Mouse (Mus musculus): ENCODE measurements around the gene Cebpb.
"Not testable (repeated sequence)": the region's sequence is repeated elsewhere in the genome, so short reads cannot be mapped to it uniquely, and the experiment has no call there.

Gene Cebpb

DNA sequence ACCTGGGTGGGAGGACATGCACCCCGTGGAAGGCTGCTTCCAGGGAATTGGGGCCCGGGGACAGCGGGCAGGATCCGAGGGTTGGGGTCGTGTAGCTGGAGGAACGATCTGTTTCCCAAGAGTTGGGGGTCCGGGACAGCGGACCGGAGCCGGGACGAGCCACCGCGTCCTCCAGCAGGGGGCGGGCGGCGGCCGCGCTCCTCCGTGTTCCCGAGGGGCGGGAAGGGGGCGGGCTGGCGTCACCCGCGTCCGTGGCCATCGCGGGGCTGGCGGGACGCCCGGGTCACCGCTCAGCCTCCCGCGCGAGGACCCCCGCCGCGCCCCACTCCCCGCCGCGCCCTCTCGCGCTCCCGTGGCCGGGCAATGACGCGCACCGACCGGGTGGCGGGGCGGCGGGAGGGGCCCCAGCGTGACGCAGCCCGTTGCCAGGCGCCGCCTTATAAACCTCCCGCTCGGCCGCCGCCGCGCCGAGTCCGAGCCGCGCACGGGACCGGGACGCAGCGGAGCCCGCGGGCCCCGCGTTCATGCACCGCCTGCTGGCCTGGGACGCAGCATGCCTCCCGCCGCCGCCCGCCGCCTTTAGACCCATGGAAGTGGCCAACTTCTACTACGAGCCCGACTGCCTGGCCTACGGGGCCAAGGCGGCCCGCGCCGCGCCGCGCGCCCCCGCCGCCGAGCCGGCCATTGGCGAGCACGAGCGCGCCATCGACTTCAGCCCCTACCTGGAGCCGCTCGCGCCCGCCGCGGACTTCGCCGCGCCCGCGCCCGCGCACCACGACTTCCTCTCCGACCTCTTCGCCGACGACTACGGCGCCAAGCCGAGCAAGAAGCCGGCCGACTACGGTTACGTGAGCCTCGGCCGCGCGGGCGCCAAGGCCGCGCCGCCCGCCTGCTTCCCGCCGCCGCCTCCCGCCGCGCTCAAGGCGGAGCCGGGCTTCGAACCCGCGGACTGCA lies at the start of gene Cebpb:
Cebpb (plus strand) TSS at position 418 of the 954 bp plus-strand sequence.
- peak; percentile 82 to 90 for DNase-seq (ENCODE audit: low spot score in 2 of 2)

GRCm38 (mm10) chr2:167640279-167640678 lies 48.4 kb upstream of the Cebpb start:
- DNase-seq (ENCODE audit: low spot score in 2 of 2): peak; percentile 62 to 86

GRCm38 (mm10) chr2:167641337-167641736 lies 47.4 kb upstream of the Cebpb start:
- peak; percentile 65 to 83 for DNase-seq (ENCODE audit: low spot score in 2 of 2)

DNA sequence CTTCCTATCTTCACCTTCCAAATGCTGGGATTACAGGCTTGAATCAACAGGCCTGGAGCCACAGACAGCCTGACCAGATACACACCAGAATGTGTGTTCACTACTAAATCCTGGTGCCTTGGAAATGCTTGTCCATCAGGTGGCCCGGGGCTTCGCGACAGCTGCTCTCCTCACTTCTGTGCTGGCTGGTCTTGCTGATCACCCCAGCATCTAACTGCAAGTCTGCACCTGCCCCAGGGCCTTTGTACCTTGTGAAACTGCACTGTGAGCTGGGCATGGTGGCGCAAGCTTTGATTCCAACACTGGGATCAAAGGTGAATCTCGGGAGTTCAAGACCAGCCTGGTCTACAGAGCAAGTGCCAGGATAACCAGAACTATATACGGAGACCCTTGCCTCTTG lies 46.6 kb upstream of the Cebpb start:
- no peak for DNase-seq (ENCODE audit: low spot score in 2 of 2)

DNA sequence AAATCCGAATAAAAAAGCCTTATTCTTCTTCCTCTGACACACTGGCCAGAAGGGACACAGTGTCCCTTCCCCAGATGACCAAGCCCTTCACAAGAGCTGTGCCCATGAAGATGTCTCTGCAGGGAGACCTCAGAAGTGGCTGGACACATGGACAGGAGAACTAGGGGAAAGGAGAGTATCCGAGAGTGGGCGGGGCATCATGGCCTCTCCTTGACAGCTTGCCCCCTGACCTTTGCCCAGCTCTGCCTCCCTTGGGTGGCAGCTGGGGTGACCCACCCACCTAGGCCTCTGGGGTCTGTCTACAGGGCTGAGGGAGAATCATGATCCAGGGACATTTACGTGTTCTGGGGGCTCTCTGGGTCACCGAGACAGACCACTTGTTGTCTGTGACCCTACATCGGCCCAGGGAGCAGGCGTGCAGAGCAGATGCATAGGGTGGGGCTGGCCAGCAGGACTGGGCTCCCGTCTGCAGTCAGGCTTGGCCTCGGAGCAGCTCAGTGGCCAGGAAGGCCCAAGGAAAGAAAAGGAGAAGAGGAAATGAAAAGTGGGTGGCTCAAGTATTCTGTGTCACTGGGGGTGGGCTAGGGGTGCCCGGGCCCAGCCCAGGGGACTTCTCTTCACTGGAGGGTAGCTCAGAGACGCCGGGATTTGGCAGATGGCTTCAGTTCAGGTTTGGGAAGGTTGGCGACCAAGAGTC lies 45.2 kb upstream of the Cebpb start:
- not testable (repeated sequence) for DNase-seq (ENCODE audit: low spot score in 2 of 2)

GRCm38 (mm10) chr2:167646411-167646810 lies 42.3 kb upstream of the Cebpb start:
- no peak for DNase-seq (ENCODE audit: low spot score in 2 of 2)

DNA sequence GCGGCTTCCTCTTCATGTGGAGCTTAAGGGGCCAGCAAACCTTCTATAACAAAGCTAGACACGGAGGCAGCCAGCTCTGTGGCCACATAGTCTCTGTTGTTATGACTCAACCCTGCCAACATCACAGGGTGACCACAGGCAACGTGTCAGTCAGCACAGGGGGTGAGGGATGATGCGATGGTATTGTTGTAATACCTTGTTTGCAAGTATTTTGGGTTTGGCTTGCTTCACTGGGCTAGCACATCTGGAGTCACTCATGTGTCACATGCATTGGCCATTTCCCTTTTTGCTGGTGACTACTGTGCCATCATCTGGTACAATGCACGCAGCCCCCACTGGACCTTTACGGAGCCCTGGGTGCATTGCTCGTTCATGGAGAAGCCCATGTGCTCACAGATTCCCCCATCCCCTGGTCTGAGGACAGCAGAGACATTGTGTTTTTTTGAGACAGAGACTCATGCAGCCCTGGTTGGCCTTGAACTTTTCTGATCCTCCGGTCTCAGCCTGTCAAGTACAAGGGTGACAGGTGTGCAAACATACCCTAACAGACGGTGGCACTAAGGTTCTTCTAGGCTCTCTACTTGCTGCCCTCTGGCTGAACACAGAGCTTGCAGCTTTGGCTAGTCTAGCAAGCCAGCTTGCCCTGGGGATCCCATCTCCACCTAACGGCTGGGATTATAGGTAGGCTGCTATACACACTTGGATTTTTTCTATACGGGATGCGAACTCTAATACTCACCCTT lies 39.3 kb upstream of the Cebpb start:
- DNase-seq (ENCODE audit: low spot score in 2 of 2): no peak

DNA sequence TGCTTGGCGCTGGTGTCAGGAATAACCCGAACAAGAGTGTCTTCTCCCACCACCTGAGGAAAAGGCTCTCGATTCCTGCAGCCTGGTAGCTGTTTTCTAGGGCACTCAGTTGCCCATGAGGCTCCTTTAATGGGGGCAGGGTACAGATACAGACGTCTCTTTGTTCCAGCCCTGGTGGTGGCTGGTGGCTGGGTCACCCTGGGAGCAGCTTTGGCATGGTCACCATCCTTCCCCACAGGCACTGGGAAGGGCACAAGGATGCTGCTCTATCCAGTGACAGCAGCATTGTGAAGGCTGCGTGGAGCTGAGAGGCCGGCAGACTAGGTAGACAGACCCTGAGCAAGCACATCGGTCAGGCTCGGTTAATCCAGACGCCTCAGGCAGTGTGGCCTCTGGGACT lies 37.1 kb upstream of the Cebpb start:
- no peak for DNase-seq (ENCODE audit: low spot score in 2 of 2)

- no peak for DNase-seq (ENCODE audit: low spot score in 2 of 2)
Observed at GRCm38 (mm10) chr2:167652694-167653093, 36.0 kb upstream of the Cebpb start.

- DNase-seq (ENCODE audit: low spot score in 2 of 2): no peak
Observed at GRCm38 (mm10) chr2:167654911-167655600, 33.7 kb upstream of the Cebpb start.

DNA sequence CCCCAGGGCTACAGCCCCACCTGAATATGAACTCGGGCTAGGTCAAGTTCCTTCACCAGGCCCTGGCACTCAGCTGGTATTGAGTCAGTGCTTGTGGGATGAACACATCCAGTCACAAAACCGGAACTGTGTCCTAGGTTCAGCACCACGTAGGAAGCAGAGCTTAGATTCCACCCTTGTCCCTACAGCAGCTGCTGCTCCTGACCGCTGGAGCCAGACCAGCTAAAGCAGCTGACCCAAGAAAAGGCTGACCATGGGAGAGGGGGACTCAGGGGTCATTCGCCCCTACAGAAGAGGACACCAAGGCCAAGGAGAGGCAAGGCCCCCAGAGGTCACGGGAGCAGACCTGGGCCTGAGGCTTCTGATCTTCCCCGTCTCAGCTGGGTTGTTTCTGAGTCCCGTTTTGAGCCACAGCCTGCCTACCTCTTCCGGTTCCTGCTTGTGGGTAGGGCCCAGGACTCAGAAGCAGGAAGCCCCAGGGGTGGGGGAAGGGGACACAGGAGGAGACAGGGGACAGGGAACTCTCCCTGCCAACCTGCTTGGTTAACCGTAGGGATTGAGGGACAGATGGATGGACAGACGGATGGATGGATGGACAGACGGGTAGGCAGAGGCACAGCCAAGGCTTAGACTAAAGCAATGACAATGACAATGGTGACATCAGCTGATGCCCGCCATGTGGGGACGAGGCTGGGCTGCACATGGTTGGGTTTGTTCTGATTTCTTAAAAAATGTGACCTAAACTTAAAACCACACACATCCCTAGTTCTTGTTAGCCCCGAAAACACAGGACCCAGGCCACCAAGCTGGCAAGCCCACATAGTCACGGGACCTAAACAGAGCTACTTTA lies 31.9 kb upstream of the Cebpb start:
- DNase-seq (ENCODE audit: low spot score in 2 of 2): peak; percentile 65 to 84

DNA sequence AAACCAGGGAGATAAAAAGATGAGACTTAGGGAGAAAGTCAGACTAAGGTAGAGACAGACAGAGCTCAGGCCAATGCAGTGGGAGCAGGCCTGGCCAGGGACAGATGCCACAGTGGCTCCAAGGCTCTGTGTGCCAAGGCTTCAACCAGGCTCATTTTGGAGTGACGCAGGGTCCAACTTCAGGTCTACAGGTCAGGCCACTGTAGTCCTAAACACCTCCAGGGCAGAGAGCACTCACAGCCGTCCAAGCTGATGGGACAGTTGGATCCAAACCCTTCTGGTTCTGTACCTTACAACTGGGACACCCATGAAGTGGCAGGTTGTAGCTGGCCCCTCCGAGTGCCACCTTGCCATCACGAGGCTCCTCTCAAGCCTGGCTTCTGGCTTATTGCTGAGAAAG lies 30.7 kb upstream of the Cebpb start:
- DNase-seq (ENCODE audit: low spot score in 2 of 2): no peak

DNA sequence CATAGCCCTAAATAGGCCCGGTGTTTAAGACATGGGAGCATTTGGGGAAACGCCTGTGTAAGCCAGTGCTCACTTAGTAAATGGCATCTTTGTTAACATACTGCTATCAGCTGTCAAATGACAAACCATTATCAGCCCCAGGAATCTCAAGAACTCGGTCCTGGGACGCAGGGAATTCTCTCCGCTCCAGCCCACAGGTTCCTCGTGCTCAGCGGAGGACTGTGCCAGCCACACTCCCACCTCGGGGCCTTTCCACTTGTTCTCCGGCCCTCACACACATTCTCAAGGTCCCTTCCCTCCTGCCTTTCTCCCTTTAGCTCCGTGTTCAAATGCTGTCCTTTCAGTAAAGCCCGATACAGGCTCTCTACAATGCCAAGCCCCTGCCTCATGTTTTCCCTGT lies 30.0 kb upstream of the Cebpb start:
- DNase-seq (ENCODE audit: low spot score in 2 of 2): no peak

DNA sequence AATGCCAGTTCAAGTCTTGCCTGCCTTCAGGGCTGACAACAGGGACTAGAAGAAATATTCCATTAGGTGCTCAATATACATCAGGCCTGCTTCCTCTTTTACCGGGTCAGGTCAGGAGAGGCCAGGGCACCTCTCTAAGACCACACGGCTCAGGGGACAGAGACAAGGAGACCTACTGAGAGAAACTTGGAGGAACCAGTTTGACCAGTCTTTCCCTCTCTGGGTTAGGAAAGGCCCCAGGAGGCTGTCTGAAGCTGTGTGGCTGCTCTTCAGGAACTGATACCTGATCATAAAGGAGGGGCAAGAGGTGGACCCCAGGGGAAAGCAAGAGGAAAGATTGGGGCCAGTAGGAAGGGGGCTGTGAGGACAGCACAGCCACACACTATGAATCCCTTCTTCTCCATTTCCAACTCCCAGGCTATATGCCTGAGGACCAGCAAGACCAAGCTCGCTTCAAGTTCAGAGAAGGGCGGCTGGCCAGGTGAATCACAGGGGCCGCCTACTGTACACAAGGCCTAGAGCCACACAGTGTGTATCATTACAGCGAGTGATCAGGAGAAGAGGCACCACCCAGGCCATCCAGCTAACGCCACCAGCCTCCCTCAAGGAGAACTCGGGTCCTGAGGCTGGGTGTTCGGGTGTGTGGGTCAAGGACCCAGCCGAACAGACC lies 29.4 kb upstream of the Cebpb start:
- DNase-seq (ENCODE audit: low spot score in 2 of 2): no peak

- DNase-seq (ENCODE audit: low spot score in 2 of 2): no peak
Observed at GRCm38 (mm10) chr2:167659847-167660610, 28.7 kb upstream of the Cebpb start.

DNA sequence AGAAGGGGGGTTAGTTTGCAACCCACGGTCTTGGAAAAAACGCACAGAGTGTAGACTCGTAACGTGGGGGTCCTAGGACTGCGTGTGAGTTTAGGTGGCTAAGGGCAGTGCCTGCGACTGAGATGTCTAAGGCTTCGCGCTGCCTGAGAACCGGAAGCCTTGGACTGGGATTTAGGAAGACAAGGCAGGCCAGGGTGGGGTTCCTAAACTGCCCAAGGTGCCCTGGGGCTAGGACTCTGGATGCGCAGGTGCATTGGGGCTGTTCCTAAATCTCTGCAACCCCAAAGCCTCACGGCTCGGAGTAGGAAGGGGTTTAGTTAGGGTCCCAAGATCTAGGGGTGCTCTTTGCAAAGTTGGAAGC lies 28.1 kb upstream of the Cebpb start:
- DNase-seq (ENCODE audit: low spot score in 2 of 2): no peak

DNA sequence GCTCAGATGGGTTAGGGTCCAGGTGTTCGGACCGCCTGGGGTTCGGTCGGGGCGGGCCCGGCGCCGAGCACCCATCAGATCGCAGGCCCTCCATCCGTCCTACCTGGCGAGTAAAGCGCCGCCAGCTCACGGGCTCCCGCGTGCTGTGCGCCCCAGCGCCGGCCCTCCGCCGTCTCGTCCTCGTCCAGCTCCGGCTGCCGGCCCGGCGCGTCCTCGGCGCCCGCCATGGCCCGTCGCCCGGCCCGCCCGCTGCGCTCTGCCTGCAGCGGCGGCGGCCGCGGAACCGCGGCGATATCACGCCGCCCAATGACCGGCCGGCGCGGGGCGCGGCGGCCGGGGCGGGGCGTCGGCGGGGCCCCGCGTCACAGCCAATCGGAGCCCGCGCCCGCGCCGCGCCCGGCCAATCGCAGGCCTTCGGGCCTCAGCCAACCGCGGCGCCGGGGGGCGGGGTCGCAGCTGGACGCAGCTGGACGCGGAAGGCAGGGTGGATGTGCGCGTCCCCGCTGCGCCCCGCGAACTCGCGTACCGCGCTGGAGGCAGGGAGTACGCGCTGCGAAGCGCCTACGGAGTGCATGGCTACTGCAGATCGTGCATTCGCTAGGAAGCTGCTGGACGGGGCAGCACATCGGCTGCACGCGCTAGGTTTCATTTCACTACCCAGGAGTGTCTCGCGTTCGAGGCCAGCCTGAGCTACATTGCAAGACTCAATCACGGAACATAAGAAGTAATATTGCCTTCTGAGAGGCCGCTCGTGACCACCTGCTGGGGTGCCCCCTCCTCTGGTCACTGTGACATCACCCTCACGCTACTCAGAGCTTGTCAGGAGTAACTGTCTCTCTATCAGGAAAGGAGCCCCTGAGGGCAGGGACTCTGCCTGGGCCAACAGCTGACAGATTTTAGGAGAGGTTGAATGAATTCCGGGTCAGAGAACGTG lies 27.2 kb upstream of the Cebpb start, which contains the start of gene Gm20431:
Gm20431 (minus strand) TSS at position 227 of the 934 bp plus-strand sequence.
- DNase-seq (ENCODE audit: low spot score in 2 of 2): peak; percentile 96 to 99

- no peak for DNase-seq (ENCODE audit: low spot score in 2 of 2)
Observed at GRCm38 (mm10) chr2:167662713-167663112, 26.0 kb upstream of the Cebpb start.
